Mouse (Mus musculus) ES-Bruce4 (cell line): Measurements from ENCODE around the gene Obox6.

Experiments
- CTCF ChIP-seq: IDR thresholded peaks from one replicate; pipeline ENCODE4 v1.8.1; 2011; ENCODE audit warnings: low read depth, low read length
- EP300 ChIP-seq: IDR thresholded peaks from 2 replicates; pipeline ENCODE4 v1.6.1; 2011; ENCODE audit warnings: low read depth, low read length; ENCODE audit not compliant: insufficient read depth
- POLR2A ChIP-seq: IDR thresholded peaks from one replicate; pipeline ENCODE4 v1.8.1; 2011; ENCODE audit warnings: low read length; ENCODE audit not compliant: insufficient read depth

DNA sequence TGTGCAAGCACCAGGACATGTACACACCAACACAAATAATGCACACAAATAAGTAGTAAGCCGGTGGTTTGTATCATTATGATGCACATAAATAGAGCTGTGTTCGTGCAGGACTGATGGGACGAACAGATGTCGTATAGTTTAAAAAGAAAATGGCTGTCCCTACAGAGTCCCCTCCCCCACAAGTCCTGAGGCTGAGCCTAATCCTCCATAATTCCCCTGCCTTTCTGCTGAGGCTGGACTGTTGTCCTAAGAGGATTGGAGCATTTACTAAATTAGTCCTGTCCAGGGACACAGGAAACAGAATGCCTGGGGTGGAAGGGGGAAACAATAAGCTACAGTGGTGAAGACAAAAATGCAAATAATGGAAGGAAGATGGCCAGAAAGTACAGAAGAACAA is 24.6 kb upstream of the Obox6 start:
- no peak for TF ChIP-seq CTCF
- TF ChIP-seq EP300, result no peak
- TF ChIP-seq POLR2A, result no peak
